Mouse (Mus musculus): ENCODE data around the gene S100a1. TPM values are rescaled to one million over a fixed set of nuclear protein-coding genes. Genes with fewer than 3 reads are reported as not detected.

S100a1 gene
- polyA plus RNA-seq, 1 experiment from 2014 or later, result 137 TPM

- peak; percentile 36; the same call in 1 of the 2 replicates for ATAC-seq (replicated peaks; ENCODE audit: insufficient number of reproducible peaks, low FRiP score, low TSS enrichment)
- Histone ChIP-seq H3K4me1 (ENCODE audit: control insufficient read depth, insufficient read depth, low read length) (peaks cover 15% of the 10 kb centered on the region), H3K4me3 (ENCODE audit: low read depth, low read length) (peak overlapping the region; percentile 60), H3K27me3 (ENCODE audit: control insufficient read depth, insufficient read depth, low read length) (peaks cover 28% of the 10 kb centered on the region), H3K27ac (ENCODE audit: low read depth, low read length) (no peak overlapping the region), H3K4me2 (peak overlapping the region; percentile 75), H3K9ac (ENCODE audit: low read depth, low read length) (peak overlapping the region; percentile 67), H3K36me3 (ENCODE audit: control insufficient read depth, insufficient read depth, low read length) (no peaks in the 10 kb centered on the region), H3K9me3 (replicated peaks; ENCODE audit: control insufficient read depth, low read length) (no peaks in the 10 kb centered on the region)
- WGBS (ENCODE audit: insufficient replicate concordance), result under 1% methylated on average over 75 of the region's 75 CpGs
These were observed 49.0 kb downstream of the S100a1 start for GRCm38 (mm10) chr3:90465081-90465685.

GRCm38 (mm10) chr3:90464552-90465080 lies 49.6 kb downstream of the S100a1 start:
- no peak for ATAC-seq (replicated peaks; ENCODE audit: insufficient number of reproducible peaks, low FRiP score, low TSS enrichment)
- Histone ChIP-seq H3K9ac (ENCODE audit: low read depth, low read length) (peak overlapping the region; percentile 67), H3K9me3 (replicated peaks; ENCODE audit: control insufficient read depth, low read length) (no peaks in the 10 kb centered on the region), H3K36me3 (ENCODE audit: control insufficient read depth, insufficient read depth, low read length) (no peaks in the 10 kb centered on the region), H3K4me3 (ENCODE audit: low read depth, low read length) (peak overlapping the region; percentile 60), H3K27me3 (ENCODE audit: control insufficient read depth, insufficient read depth, low read length) (peaks cover 28% of the 10 kb centered on the region), H3K4me2 (peak overlapping the region; percentile 75), H3K4me1 (ENCODE audit: control insufficient read depth, insufficient read depth, low read length) (peaks cover 15% of the 10 kb centered on the region), H3K27ac (ENCODE audit: low read depth, low read length) (no peak overlapping the region)
- 7% methylated on average over 37 of the region's 37 CpGs for WGBS (ENCODE audit: insufficient replicate concordance)

- Histone ChIP-seq H3K4me3 (ENCODE audit: low read depth, low read length) (no peak overlapping the region), H3K9ac (ENCODE audit: low read depth, low read length) (no peak overlapping the region)
- 13% methylated on average over 7 of the region's 7 CpGs for WGBS (ENCODE audit: insufficient replicate concordance)
These were observed 51.6 kb downstream of the S100a1 start for GRCm38 (mm10) chr3:90462579-90462978.

GRCm38 (mm10) chr3:90461935-90462334 lies 52.3 kb downstream of the S100a1 start:
- 72% methylated on average over 3 of the region's 3 CpGs for WGBS (ENCODE audit: insufficient replicate concordance)
- H3K27me3 ChIP-seq (ENCODE audit: control insufficient read depth, insufficient read depth, low read length), result peaks cover 28% of the 10 kb centered on the region
- ATAC-seq (replicated peaks; ENCODE audit: insufficient number of reproducible peaks, low FRiP score, low TSS enrichment), result no peak
- no peaks in the 10 kb centered on the region for H3K36me3 ChIP-seq (ENCODE audit: control insufficient read depth, insufficient read depth, low read length)
- no peak overlapping the region for H3K9ac ChIP-seq (ENCODE audit: low read depth, low read length)
- H3K4me1 ChIP-seq (ENCODE audit: control insufficient read depth, insufficient read depth, low read length), result peaks cover 15% of the 10 kb centered on the region
- no peaks in the 10 kb centered on the region for H3K9me3 ChIP-seq (replicated peaks; ENCODE audit: control insufficient read depth, low read length)
- H3K4me3 ChIP-seq (ENCODE audit: low read depth, low read length), result no peak overlapping the region
- H3K27ac ChIP-seq (ENCODE audit: low read depth, low read length), result no peak overlapping the region
- no peak overlapping the region for H3K4me2 ChIP-seq

More at GRCm38 (mm10) chr3:90462579-90462978, 51.6 kb downstream of the S100a1 start:
- peaks cover 15% of the 10 kb centered on the region for H3K4me1 ChIP-seq (ENCODE audit: control insufficient read depth, insufficient read depth, low read length)
- no peaks in the 10 kb centered on the region for H3K9me3 ChIP-seq (replicated peaks; ENCODE audit: control insufficient read depth, low read length)
- no peak overlapping the region for H3K27ac ChIP-seq (ENCODE audit: low read depth, low read length)
- H3K27me3 ChIP-seq (ENCODE audit: control insufficient read depth, insufficient read depth, low read length), result peaks cover 28% of the 10 kb centered on the region
- peak overlapping the region; percentile 33 for H3K4me2 ChIP-seq
- ATAC-seq (replicated peaks; ENCODE audit: insufficient number of reproducible peaks, low FRiP score, low TSS enrichment), result no peak
- no peaks in the 10 kb centered on the region for H3K36me3 ChIP-seq (ENCODE audit: control insufficient read depth, insufficient read depth, low read length)

Other genes with a start within 250 kb of the S100a1 start
- 4.1 and 4.4 TPM in 2 replicates for gene Dennd4b, start 249.2 kb downstream of the S100a1 start, polyA plus RNA-seq (2014; fragmentation: Nextera tagmentation; extraction: Ambion mirVana)
- gene Gatad2b, start 221.2 kb downstream of the S100a1 start, polyA plus RNA-seq (2014; fragmentation: Nextera tagmentation; extraction: Ambion mirVana), result 8.4 and 14.3 TPM in 2 replicates
- 5.7 and 6.2 TPM in 2 replicates for gene Slc27a3, start 124.5 kb downstream of the S100a1 start, polyA plus RNA-seq (2014; fragmentation: Nextera tagmentation; extraction: Ambion mirVana)
- 25.3 and 26.9 TPM in 2 replicates for gene Ints3, start 80.8 kb downstream of the S100a1 start, polyA plus RNA-seq (2014; fragmentation: Nextera tagmentation; extraction: Ambion mirVana)
- gene Npr1, start 48.5 kb downstream of the S100a1 start, polyA plus RNA-seq (2014; fragmentation: Nextera tagmentation; extraction: Ambion mirVana), result 5.3 and 8.1 TPM in 2 replicates
- 148 and 151 TPM in 2 replicates for gene Ilf2, start 38.3 kb downstream of the S100a1 start, polyA plus RNA-seq (2014; fragmentation: Nextera tagmentation; extraction: Ambion mirVana)
- 76.0 TPM in 2 replicates for gene Snapin, start 23.4 kb downstream of the S100a1 start, polyA plus RNA-seq (2014; fragmentation: Nextera tagmentation; extraction: Ambion mirVana)
- 70.3 and 73.9 TPM in 2 replicates for gene Chtop, start 4.9 kb downstream of the S100a1 start, polyA plus RNA-seq (2014; fragmentation: Nextera tagmentation; extraction: Ambion mirVana)
- 59.7 and 65.4 TPM in 2 replicates for gene S100a13, start within 50 bp of the S100a1 start, polyA plus RNA-seq (2014; fragmentation: Nextera tagmentation; extraction: Ambion mirVana)
- gene S100a14, start 12.5 kb upstream of the S100a1 start, polyA plus RNA-seq (2014; fragmentation: Nextera tagmentation; extraction: Ambion mirVana), result not detected in 2 replicates
- gene S100a16, start 22.9 kb upstream of the S100a1 start, polyA plus RNA-seq (2014; fragmentation: Nextera tagmentation; extraction: Ambion mirVana), result 26.9 and 28.4 TPM in 2 replicates
- gene S100a3, start 46.2 kb upstream of the S100a1 start, polyA plus RNA-seq (2014; fragmentation: Nextera tagmentation; extraction: Ambion mirVana), result 0.24 TPM in 1 of 2 replicates, not detected in the other
- not detected in 2 replicates for gene S100a2, start 75.9 kb upstream of the S100a1 start, polyA plus RNA-seq (2014; fragmentation: Nextera tagmentation; extraction: Ambion mirVana)
- not detected in 2 replicates for gene Gm42674, start 87.5 kb upstream of the S100a1 start, polyA plus RNA-seq (2014; fragmentation: Nextera tagmentation; extraction: Ambion mirVana)
- 3.4 and 3.5 TPM in 2 replicates for gene S100a4, start 89.4 kb upstream of the S100a1 start, polyA plus RNA-seq (2014; fragmentation: Nextera tagmentation; extraction: Ambion mirVana)
- not detected in 2 replicates for gene S100a5, start 94.1 kb upstream of the S100a1 start, polyA plus RNA-seq (2014; fragmentation: Nextera tagmentation; extraction: Ambion mirVana)
- 43.6 and 44.5 TPM in 2 replicates for gene S100a6, start 98.5 kb upstream of the S100a1 start, polyA plus RNA-seq (2014; fragmentation: Nextera tagmentation; extraction: Ambion mirVana)
- gene S100a7a, start 139.6 kb upstream of the S100a1 start, polyA plus RNA-seq (2014; fragmentation: Nextera tagmentation; extraction: Ambion mirVana), result not detected in 2 replicates
- 1.9 and 5.2 TPM in 2 replicates for gene S100a8, start 154.6 kb upstream of the S100a1 start, polyA plus RNA-seq (2014; fragmentation: Nextera tagmentation; extraction: Ambion mirVana)
- 1.3 and 6.2 TPM in 2 replicates for gene S100a9, start 181.3 kb upstream of the S100a1 start, polyA plus RNA-seq (2014; fragmentation: Nextera tagmentation; extraction: Ambion mirVana)
- not detected in 2 replicates for gene Pglyrp4, start 212.5 kb upstream of the S100a1 start, polyA plus RNA-seq (2014; fragmentation: Nextera tagmentation; extraction: Ambion mirVana)